Mouse (Mus musculus) pancreas, adult 10 weeks (tissue): ENCODE measurements around the gene Bco2. TPM values are rescaled to one million over a fixed set of nuclear protein-coding genes. Genes with fewer than 3 reads are reported as not detected.

Source experiments
- polyA plus RNA-seq: library from polyadenylated mRNA; stranded (reverse); fragments of 350-450 nt; fragmentation: Illumina TruSeq; extraction: RNeasy Lipid Tissue Mini Kit (QIAGEN cat#74804); gene quantifications from one replicate; pipeline ENCODE4 v1.2.3, GENCODE M21; 2015; ENCODE audit warnings: low read depth, low replicate concordance; ENCODE audit not compliant: insufficient read depth

The Bco2 gene
- polyA plus RNA-seq: 0.39 TPM

DNA sequence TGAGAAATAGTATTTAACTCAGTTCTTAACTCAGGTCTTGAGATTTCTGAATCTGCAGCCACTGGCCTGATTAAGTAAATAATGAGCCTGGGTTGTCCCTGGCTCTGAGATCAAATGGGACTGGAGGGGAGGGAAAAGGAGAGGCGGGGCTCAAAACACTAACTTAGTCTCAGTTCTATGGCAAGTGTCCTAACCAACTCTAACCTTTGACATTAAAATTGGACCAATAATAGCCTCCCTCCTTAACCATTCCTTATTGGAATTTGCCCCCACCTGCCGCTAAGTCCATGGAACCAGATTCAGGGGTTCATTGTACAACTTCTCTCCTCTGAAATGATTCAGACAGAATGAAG, at the start of gene Bco2:
TSS of gene Bco2 (minus strand) at position 88 of the 353 bp plus-strand sequence.

DNA sequence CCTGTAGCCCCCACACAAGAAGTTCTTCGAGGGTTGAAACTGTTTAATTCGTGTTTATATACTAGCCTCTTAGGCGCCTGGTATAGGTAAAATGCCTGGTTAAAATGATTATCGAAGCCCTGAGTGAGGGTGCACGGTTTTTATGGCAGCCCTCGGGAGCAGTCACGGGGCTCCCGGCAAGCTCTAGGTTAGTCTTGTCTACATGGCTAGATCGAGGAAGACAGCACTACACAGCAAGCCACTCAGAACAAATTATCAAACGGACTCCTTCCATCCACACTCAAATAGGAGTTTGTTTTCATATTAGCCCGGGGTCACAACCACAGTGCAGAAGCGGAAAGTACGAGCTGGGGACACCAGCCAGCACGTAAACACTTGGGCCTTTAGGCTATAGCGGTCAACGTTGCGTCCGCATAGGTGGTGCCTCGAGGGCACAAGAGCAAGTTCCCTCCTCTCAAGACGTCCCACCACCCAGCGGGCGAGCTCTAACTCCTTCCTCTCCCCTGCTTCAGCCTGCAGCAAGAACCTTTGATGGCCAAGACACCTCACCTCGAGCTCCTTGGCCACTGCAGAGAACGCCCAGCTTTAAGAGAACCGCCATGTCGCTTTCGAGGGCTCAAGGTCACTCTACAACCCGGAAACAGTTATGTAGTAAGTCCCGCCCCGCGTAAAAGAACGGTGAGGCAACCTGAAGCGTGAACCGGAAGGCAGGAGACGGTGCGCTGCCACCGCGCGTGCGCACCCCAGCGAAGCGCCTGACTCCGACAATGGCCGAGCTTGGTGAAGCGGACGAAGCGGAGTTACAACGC, 48.4 kb upstream of the Bco2 start, which contains the start of the genes Sdhd and Timm8b:
TSS of gene Sdhd (minus strand) at position 624 of the 809 bp plus-strand sequence.
TSS of gene Timm8b (plus strand) at position 722 of the 809 bp plus-strand sequence.

DNA sequence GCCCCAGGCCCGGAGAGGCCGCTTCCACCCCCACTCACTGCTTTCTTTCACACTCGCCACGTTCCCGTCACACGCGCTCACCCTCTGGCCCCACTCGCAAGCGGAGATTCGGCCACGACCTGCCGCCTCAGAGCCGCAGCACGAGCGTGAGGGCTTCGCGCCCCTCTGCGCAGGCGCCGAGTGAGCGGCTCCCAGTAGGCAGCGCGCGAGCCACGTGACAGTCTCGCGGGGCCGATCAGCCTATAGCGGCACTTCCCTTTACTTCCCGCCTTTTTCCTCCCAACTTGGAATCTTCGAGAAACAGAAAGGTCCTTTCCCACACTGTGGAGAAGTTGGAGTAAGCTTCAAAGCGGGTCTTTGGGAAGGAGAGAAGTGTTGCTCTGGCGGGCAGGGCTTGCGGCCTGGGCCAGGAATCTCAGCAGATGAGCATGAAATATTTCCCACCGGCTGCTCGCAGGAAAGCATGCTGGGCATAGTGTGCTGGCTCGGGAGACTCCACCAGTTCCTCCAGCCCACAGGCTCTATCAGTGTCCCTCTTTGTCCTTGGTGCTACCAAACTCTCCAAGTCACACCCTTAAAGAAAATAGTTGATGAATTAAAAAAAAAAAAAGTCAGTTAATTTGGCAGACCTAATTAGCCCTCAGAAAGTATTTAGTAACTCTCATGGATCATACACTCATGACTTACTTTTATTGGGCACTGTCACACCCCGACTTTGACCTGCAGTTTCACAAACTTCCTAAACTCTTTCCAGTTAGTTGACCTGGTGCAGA, 6.3 kb upstream of the Bco2 start, which contains the start of gene Tex12:
TSS of gene Tex12 (minus strand) at position 181 of the 773 bp plus-strand sequence.

DNA sequence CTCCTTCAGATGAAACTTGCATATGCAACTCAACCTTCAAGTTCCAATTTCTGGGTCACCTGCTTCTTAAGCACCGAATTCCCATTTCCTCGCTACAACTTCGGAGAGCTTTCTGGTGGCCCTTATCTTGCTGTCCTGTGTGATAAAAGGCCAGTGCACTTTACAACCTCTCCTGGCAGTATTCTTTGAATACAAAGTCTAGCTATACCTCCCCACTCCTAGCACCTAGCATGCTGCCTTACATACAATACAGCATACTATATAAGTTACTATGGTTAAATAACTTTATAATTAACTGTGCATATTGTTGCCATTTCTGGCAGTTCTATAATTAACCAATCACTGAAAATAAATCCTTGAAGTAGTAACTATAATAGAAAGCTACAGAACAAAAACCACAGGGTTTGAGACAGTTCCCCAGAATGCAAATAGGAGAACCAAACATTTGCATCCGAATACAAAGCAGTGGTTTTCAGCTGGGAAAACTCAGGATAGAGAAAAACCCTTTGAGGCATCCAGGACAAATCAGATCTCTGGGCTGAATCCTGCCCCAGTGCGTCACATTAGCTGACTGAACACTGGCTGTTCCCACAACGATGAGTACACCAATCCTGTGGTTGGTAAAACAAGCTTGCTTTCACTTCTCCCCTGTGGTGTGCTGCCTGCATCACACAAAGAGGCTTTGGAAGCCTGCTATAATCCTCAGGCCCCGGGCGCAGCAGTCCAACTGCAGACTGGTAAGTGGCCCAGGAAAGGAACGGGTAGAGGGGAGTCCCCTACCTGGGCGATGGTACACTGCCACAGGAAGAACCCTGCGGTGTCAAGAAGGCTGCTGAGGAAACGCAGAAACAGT, 514 bp downstream of the Bco2 start, which contains the start of gene Il18:
TSS of gene Il18 (plus strand) at position 587 of the 853 bp plus-strand sequence.

DNA sequence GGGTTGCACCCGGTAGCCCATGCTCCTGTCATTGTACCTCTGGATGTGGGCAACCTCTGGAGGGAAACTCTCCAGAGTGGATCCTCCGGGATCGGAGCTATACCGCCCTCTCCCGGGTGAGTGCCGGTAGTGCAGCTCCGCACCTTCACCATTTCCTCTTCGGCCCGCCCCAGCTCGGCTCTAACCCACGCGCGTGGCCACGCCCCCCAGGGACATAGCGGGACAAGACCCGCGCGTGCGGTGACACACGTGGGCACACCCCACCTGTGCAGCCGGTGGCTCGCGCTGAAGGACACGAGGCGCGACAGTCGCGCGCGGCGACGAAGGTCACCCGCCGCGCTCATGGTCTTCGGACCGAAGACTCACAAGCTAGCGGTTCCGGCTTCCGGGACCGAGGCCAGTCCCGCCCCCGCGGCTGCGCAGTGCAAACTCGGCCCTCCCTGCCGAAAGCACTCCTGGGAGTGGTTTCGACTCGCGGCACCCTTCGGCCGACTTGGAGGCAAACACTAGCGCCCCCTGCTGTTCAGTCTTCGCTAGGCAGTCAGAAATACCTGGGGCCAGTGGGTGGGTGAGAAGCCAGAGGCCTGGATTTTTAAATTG, 26.6 kb downstream of the Bco2 start, which contains the start of gene Pts:
TSS of gene Pts (minus strand) at position 432 of the 600 bp plus-strand sequence.

DNA sequence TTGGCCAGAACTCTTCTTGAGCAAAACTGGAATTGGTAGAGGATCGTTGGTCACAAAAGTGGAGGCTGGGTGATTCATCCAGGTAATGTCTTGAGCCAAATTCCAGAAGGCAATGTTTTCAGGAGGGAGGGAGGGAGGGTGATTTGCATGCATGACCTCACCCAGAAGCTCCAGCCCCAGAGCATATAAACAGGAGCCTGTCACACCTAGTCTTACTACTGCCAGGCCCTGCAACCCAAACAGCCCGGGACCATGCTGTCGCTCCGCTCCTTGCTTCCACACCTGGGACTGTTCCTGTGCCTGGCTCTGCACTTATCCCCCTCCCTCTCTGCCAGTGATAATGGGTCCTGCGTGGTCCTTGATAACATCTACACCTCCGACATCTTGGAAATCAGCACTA, 60.7 kb downstream of the Bco2 start, which contains the start of gene Plet1:
TSS of gene Plet1 (plus strand) at position 215 of the 400 bp plus-strand sequence.

Other genes with a start within 250 kb of the Bco2 start
- 76.0 TPM for gene Rpl10-ps3, start 210.2 kb downstream of the Bco2 start, polyA plus RNA-seq
- 3.4 TPM for gene Plet1, start 60.7 kb downstream of the Bco2 start, polyA plus RNA-seq
- 13.8 TPM for gene Pts, start 26.5 kb downstream of the Bco2 start, polyA plus RNA-seq
- gene Il18, start 354 bp downstream of the Bco2 start, polyA plus RNA-seq: 4.1 TPM
- not detected for gene Tex12, start 6.1 kb upstream of the Bco2 start, polyA plus RNA-seq
- gene Sdhd, start 48.6 kb upstream of the Bco2 start, polyA plus RNA-seq: 33.8 TPM
- gene Timm8b, start 48.7 kb upstream of the Bco2 start, polyA plus RNA-seq: 34.4 TPM
- 0.74 TPM for gene Pih1d2, start 62.1 kb upstream of the Bco2 start, polyA plus RNA-seq
- 5.2 TPM for gene Nkapd1, start 62.3 kb upstream of the Bco2 start, polyA plus RNA-seq
- 5.9 TPM for gene Dlat, start 104.6 kb upstream of the Bco2 start, polyA plus RNA-seq
- 4.0 TPM for gene Dixdc1, start 184.3 kb upstream of the Bco2 start, polyA plus RNA-seq
- gene 2310030G06Rik, start 191.4 kb upstream of the Bco2 start, polyA plus RNA-seq: 8.6 TPM
- gene Cryab, start 196.1 kb upstream of the Bco2 start, polyA plus RNA-seq: 37.8 TPM
- 4.5 TPM for gene Hspb2, start 197.2 kb upstream of the Bco2 start, polyA plus RNA-seq
- gene Fdxacb1, start 213.1 kb upstream of the Bco2 start, polyA plus RNA-seq: 0.90 TPM
- 6.7 TPM for gene Alg9, start 219.8 kb upstream of the Bco2 start, polyA plus RNA-seq
- gene 1110032A03Rik, start 220.3 kb upstream of the Bco2 start, polyA plus RNA-seq: 11.6 TPM